Mouse (Mus musculus) heart, adult 10 weeks (tissue): ENCODE data around the gene Pex11a. TPM values are rescaled to one million over a fixed set of nuclear protein-coding genes. Genes with fewer than 3 reads are reported as not detected.

Experiments
- polyA plus RNA-seq: library from polyadenylated mRNA; stranded (reverse); fragments of 350-450 nt; fragmentation: Illumina TruSeq; extraction: RNeasy Lipid Tissue Mini Kit (QIAGEN cat#74804); gene quantifications from one replicate; pipeline ENCODE4 v1.2.3, GENCODE M21; 2014; ENCODE audit warnings: low read depth, low replicate concordance

Gene Pex11a
- 26.0 TPM for polyA plus RNA-seq

DNA sequence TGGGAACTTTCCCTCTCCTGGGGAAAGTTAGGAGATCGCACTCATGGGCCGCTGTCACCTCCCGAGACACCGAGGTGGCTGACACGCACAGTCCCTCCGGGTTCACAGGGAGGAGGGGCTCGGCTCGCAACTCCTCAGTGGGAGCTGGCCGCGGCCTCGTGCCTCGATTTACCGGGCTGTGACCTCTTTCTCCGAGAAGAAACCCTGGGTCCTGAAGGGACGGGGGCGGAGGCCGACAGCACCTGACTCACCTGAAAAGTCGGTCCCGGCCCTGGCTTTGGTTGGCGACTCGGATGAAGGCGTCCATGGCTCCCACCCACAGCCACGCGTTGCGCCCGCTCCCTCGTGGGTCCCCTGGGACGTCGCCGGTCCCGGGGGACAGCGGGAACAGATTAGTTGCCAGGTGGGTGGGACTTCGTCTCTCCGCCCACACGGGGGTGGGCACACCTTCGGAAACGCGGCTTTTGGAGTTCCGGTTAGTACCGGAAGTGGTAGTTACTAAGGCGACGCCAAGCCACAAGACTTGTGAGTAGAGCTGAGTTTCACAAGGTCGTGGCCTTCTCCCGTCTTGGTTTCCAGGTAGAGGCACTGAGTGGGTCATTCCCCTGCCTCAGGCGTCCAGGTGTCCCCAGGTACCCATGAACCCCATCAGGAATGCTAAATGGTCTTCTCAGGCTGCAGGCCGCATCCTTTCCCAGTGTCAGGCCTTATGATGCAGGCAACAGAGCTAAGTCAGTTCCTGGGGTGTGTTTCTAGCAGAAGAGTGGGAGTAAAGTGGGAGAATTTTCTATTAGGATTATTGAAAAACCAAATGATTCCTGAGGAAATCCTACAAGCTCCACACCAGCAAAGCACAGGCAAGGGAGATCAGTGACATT is at the start of gene Pex11a, which contains the start of gene Wdr93:
Pex11a (minus strand) TSS at position 473 of the 878 bp plus-strand sequence.
Wdr93 (plus strand) TSS at position 505 of the 878 bp plus-strand sequence.

DNA sequence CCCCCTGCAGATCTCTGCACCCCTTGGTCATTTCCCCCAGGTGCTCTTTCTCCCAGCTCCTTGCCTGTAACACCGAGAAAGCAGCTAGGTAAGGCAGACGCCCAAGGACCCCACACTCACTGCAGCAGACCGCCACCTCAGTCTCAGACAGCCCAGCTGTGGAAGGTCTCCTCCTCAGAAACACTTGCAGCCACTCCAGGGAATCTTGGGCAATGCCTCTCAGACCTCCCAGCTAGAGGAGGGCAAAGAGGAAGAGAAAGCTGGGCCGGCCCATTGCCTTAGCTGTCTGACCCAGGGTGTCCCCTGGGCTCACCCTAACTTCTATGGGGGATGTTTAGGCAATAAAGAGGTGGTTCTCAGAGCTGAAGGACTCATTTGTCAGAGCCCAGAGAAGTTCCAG is 10.3 kb downstream of the Pex11a start, which contains the start of gene Plin1:
Plin1 (minus strand) TSS at position 282 of the 400 bp plus-strand sequence.

DNA sequence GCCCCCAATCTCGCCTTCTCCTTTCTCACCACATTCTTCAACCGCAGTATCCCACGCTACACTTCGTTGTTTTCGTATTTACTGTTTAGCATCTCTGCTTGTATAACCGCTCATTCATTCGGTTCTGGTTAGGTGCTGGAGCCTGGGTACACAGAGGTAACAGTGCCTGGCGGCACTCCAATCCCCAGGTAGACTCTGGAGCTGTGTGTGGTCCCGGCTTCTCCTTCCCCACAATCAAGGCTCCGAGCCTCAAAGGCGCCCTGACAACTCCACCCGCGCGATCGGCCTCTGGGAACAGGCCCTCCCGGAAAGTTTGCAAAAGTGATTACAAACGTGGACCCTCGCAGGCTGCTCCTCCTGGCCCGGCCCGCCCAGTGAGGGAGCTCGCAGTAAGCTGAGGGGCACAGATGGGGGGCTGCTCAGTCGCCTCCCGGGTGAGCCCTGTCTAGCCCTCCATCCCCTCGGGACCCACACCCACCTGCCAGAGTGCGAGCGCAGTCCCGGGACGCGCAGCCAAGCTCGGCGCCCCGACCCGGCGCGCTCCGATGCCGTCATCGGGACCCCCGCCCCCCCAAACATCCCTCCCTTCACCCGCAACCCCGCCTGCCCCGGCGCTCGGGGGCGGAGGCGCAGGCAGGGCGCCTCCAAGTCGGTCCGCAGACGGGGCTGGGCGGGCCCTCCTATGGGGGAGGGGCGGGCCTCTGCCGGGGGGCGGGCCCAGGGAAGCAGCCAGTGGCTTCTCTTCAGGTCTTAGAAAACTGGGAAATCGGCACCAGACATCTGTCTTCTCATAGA is 27.5 kb downstream of the Pex11a start, which contains the start of gene Kif7:
Kif7 (minus strand) TSS at position 534 of the 795 bp plus-strand sequence.

Other genes with a start within 250 kb of the Pex11a start
- gene Rhcg, start 125.5 kb downstream of the Pex11a start, polyA plus RNA-seq, result not detected
- not detected for gene Ticrr, start 82.9 kb downstream of the Pex11a start, polyA plus RNA-seq
- gene Kif7, start 27.4 kb downstream of the Pex11a start, polyA plus RNA-seq, result 1.3 TPM
- 9.8 TPM for gene Plin1, start 10.2 kb downstream of the Pex11a start, polyA plus RNA-seq
- gene Wdr93, start within 50 bp of the Pex11a start, polyA plus RNA-seq, result 0.31 TPM
- gene Mesp1, start 50.7 kb upstream of the Pex11a start, polyA plus RNA-seq, result not detected
- not detected for gene Mesp2, start 67.6 kb upstream of the Pex11a start, polyA plus RNA-seq
- gene Anpep, start 117.9 kb upstream of the Pex11a start, polyA plus RNA-seq, result 17.2 TPM
- gene Ap3s2, start 177.5 kb upstream of the Pex11a start, polyA plus RNA-seq, result 14.8 TPM
- 14.6 TPM for gene Arpin, start 192.2 kb upstream of the Pex11a start, polyA plus RNA-seq